Comparison of ENCODE assay signal across 22 mouse cellular contexts in genomic region chr3:124986515-124986914, GRCm38 (mm10).
DNase-seq lines count a peak whose midpoint lies in the region; ATAC-seq lines count a peak whose summit lies in the region.
"Had no signal": no experiment of that assay in that cellular context is flagged by ENCODE, and none has a peak within 500 bp of the region (broad histone marks: within the 10 kb centered on the region; RNA-seq: fewer than 3 reads in every experiment).

No protein-coding gene starts in this region.

- no peaks in the 10 kb centered on the region for H3K9me3 ChIP-seq in neural tube, embryonic 12.5 days
- no peaks in the 10 kb centered on the region for H3K9me3 ChIP-seq in neural tube, embryonic 15.5 days (replicated peaks)
- H3K9me3 ChIP-seq in forebrain, embryonic 15.5 days: no peaks in the 10 kb centered on the region
- no peaks in the 10 kb centered on the region for H3K9me3 ChIP-seq in midbrain, embryonic 12.5 days
- H3K9me3 ChIP-seq: embryonic facial prominence, embryonic 13.5 days; G1E; heart, embryonic 13.5 days; liver, embryonic 12.5 days; lung, embryonic 15.5 days; stomach, embryonic 15.5 days had no signal

- H3K36me3 ChIP-seq in neural tube, embryonic 12.5 days: no peaks in the 10 kb centered on the region
- H3K36me3 ChIP-seq in neural tube, embryonic 15.5 days: no peaks in the 10 kb centered on the region
- H3K36me3 ChIP-seq in forebrain, embryonic 15.5 days: no peaks in the 10 kb centered on the region
- H3K36me3 ChIP-seq in midbrain, embryonic 12.5 days: no peaks in the 10 kb centered on the region
- H3K36me3 ChIP-seq: embryonic facial prominence, embryonic 13.5 days; G1E; heart, embryonic 13.5 days; liver, embryonic 12.5 days; lung, embryonic 15.5 days; stomach, embryonic 15.5 days had no signal

- no peak for DNase-seq in layer of hippocampus, adult 18-20 months (ENCODE audit: low spot score in 2 of 2)
- DNase-seq in spleen, postnatal 36 days (ENCODE audit: low spot score in 2 of 2): no peak
- DNase-seq: cerebellum, postnatal 14 days; heart, adult 11 months; heart, postnatal 36 days; kidney, adult 11 months; right cerebral cortex, adult 18-20 months; thymus, adult 2 months had no signal

- H3K4me3 ChIP-seq in neural tube, embryonic 12.5 days: no peak overlapping the region
- H3K4me3 ChIP-seq in neural tube, embryonic 15.5 days (replicated peaks): no peak overlapping the region
- no peak overlapping the region for H3K4me3 ChIP-seq in forebrain, embryonic 15.5 days
- no peak overlapping the region for H3K4me3 ChIP-seq in midbrain, embryonic 12.5 days
- H3K4me3 ChIP-seq: embryonic facial prominence, embryonic 13.5 days; heart, embryonic 13.5 days; liver, embryonic 12.5 days; lung, embryonic 15.5 days; stomach, embryonic 15.5 days had no signal

- H3K4me1 ChIP-seq in neural tube, embryonic 12.5 days: no peaks in the 10 kb centered on the region
- H3K4me1 ChIP-seq in neural tube, embryonic 15.5 days: no peaks in the 10 kb centered on the region
- 0 out of 2 replicates have a peak, but pooled peaks cover 4% of the 10 kb centered on the region for H3K4me1 ChIP-seq in forebrain, embryonic 15.5 days
- peaks cover 4% of the 10 kb centered on the region; the same call in 1 of the 2 replicates for H3K4me1 ChIP-seq in midbrain, embryonic 12.5 days
- H3K4me1 ChIP-seq: embryonic facial prominence, embryonic 13.5 days; heart, embryonic 13.5 days; liver, embryonic 12.5 days; lung, embryonic 15.5 days; stomach, embryonic 15.5 days had no signal

- H3K9ac ChIP-seq in neural tube, embryonic 12.5 days: no peak overlapping the region
- no peak overlapping the region for H3K9ac ChIP-seq in neural tube, embryonic 15.5 days (replicated peaks)
- no peak overlapping the region for H3K9ac ChIP-seq in forebrain, embryonic 15.5 days (replicated peaks)
- H3K9ac ChIP-seq in midbrain, embryonic 12.5 days (replicated peaks): no peak overlapping the region
- H3K9ac ChIP-seq: embryonic facial prominence, embryonic 13.5 days; heart, embryonic 13.5 days; liver, embryonic 12.5 days; lung, embryonic 15.5 days; stomach, embryonic 15.5 days had no signal

- no peak overlapping the region for H3K27ac ChIP-seq in neural tube, embryonic 12.5 days
- H3K27ac ChIP-seq in neural tube, embryonic 15.5 days (replicated peaks): no peak overlapping the region
- no peak overlapping the region for H3K27ac ChIP-seq in forebrain, embryonic 15.5 days (replicated peaks)
- H3K27ac ChIP-seq in midbrain, embryonic 12.5 days (replicated peaks): no peak overlapping the region
- H3K27ac ChIP-seq: embryonic facial prominence, embryonic 13.5 days; heart, embryonic 13.5 days; kidney, postnatal 0 days; liver, embryonic 12.5 days; lung, embryonic 15.5 days; macrophage; stomach, embryonic 15.5 days had no signal

- 30% methylated on average over 3 of the region's 3 CpGs for WGBS in neural tube, embryonic 12.5 days
- 23% methylated on average over 3 of the region's 3 CpGs for WGBS in neural tube, embryonic 15.5 days
- 22% methylated on average over 3 of the region's 3 CpGs for WGBS in forebrain, embryonic 15.5 days
- WGBS in midbrain, embryonic 12.5 days: 46% methylated on average over 3 of the region's 3 CpGs

- H3K27me3 ChIP-seq in neural tube, embryonic 12.5 days (replicated peaks): no peaks in the 10 kb centered on the region
- no peaks in the 10 kb centered on the region for H3K27me3 ChIP-seq in neural tube, embryonic 15.5 days (replicated peaks)
- no peaks in the 10 kb centered on the region for H3K27me3 ChIP-seq in forebrain, embryonic 15.5 days
- H3K27me3 ChIP-seq in midbrain, embryonic 12.5 days: no peaks in the 10 kb centered on the region
- H3K27me3 ChIP-seq: embryonic facial prominence, embryonic 13.5 days; heart, embryonic 13.5 days; liver, embryonic 12.5 days; lung, embryonic 15.5 days; stomach, embryonic 15.5 days had no signal

- peak; percentile 65; the same call in 1 of the 2 replicates for ATAC-seq in neural tube, embryonic 12.5 days (ENCODE audit: low FRiP score, low read depth)
- no peak for ATAC-seq in neural tube, embryonic 15.5 days (ENCODE audit: low FRiP score)
- ATAC-seq in forebrain, embryonic 15.5 days (replicated peaks): 0 out of 2 replicates have a peak, but pooled peaks have one; percentile 19
- ATAC-seq in midbrain, embryonic 12.5 days (ENCODE audit: low FRiP score, low read depth): peak; percentile 87
- no peak for ATAC-seq in granulocyte monocyte progenitor cell, adult 5-6 weeks (replicated peaks; ENCODE audit: poor library complexity, severe bottlenecking)
- ATAC-seq: CD4-positive, CD25-positive, alpha-beta regulatory T cell, adult 4 months; liver, embryonic 12.5 days had no signal

- H3K4me2 ChIP-seq in neural tube, embryonic 12.5 days (replicated peaks): no peak overlapping the region
- H3K4me2 ChIP-seq in neural tube, embryonic 15.5 days: no peak overlapping the region
- H3K4me2 ChIP-seq in forebrain, embryonic 15.5 days (replicated peaks): no peak overlapping the region
- H3K4me2 ChIP-seq in midbrain, embryonic 12.5 days (replicated peaks): no peak overlapping the region
- H3K4me2 ChIP-seq: embryonic facial prominence, embryonic 13.5 days; heart, embryonic 13.5 days; liver, embryonic 12.5 days; lung, embryonic 15.5 days; stomach, embryonic 15.5 days had no signal

Comparison
In these comparisons a context has a peak if more than half of its experiments do, and no peak if none do; other contexts are left out.
1. ATAC-seq: peak in neural tube, embryonic 12.5 days (single experiment), forebrain, embryonic 15.5 days (single experiment) and midbrain, embryonic 12.5 days (single experiment); none in neural tube, embryonic 15.5 days (single experiment) and granulocyte monocyte progenitor cell, adult 5-6 weeks (single experiment).